In genomic region chr6:4738034-4738629, GRCm38 (mm10) we compare ENCODE assay signal across 13 mouse cellular contexts. TPM values are rescaled to one million over a fixed set of nuclear protein-coding genes. Genes with fewer than 3 reads are reported as not detected.
DNase-seq lines count a peak whose midpoint lies in the region; ATAC-seq lines count a peak whose summit lies in the region.
"Had no signal": no experiment of that assay in that cellular context is flagged by ENCODE, and none has a peak within 500 bp of the region (broad histone marks: within the 10 kb centered on the region; RNA-seq: fewer than 3 reads in every experiment).

No protein-coding gene starts in this region.

- no peak overlapping the region for H3K27ac ChIP-seq in heart, embryonic 14.5 days (replicated peaks in 1 of 2; ENCODE audit: control insufficient read depth in 1 of 2, insufficient read depth in 1 of 2, low read depth in 2 of 2, low read length in 2 of 2)
- no peak overlapping the region for H3K27ac ChIP-seq in forebrain, embryonic 13.5 days
- H3K27ac ChIP-seq in limb, embryonic 11.5 days (replicated peaks; ENCODE audit: low read depth, low read length) = no peak overlapping the region
- no peak overlapping the region for H3K27ac ChIP-seq in neural tube, embryonic 12.5 days
- no peak overlapping the region for H3K27ac ChIP-seq in intestine, embryonic 16.5 days (ENCODE audit: low read length)
- H3K27ac ChIP-seq: macrophage; stomach, embryonic 15.5 days had no signal

- no peak for DNase-seq in heart, postnatal 4 days
- DNase-seq in limb, embryonic 11.5 days (ENCODE audit: low spot score) = peak; percentile 24
- no peak for DNase-seq in kidney, adult 18-20 months
- DNase-seq in gastrocnemius, postnatal 25 days = no peak
- DNase-seq: cerebellum, postnatal 36 days; heart, adult 18-20 months; kidney, adult 8-10 months had no signal

- H3K27me3 ChIP-seq in heart, embryonic 14.5 days (ENCODE audit: control insufficient read depth, insufficient read depth, low read length) = no peaks in the 10 kb centered on the region
- H3K27me3 ChIP-seq in forebrain, embryonic 13.5 days = no peaks in the 10 kb centered on the region
- no peaks in the 10 kb centered on the region for H3K27me3 ChIP-seq in limb, embryonic 11.5 days (ENCODE audit: control insufficient read depth, insufficient read depth, low read length)
- no peaks in the 10 kb centered on the region for H3K27me3 ChIP-seq in neural tube, embryonic 12.5 days (replicated peaks)
- no peaks in the 10 kb centered on the region for H3K27me3 ChIP-seq in intestine, embryonic 16.5 days (replicated peaks; ENCODE audit: control insufficient read depth, insufficient read depth, low read length)
- H3K27me3 ChIP-seq: stomach, embryonic 15.5 days had no signal

- ATAC-seq in heart, embryonic 14.5 days (ENCODE audit: insufficient number of reproducible peaks, insufficient read depth, low FRiP score, low read depth) = no peak
- peak; percentile 50 for ATAC-seq in forebrain, embryonic 13.5 days
- no peak for ATAC-seq in limb, embryonic 11.5 days (ENCODE audit: insufficient number of reproducible peaks, low FRiP score, low TSS enrichment, low read depth)
- ATAC-seq in neural tube, embryonic 12.5 days (ENCODE audit: low FRiP score, low read depth) = peak; percentile 22; the same call in 1 of the 2 replicates
- no peak for ATAC-seq in intestine, embryonic 16.5 days

- H3K9me3 ChIP-seq in heart, embryonic 14.5 days (ENCODE audit: control insufficient read depth, low read length) = no peaks in the 10 kb centered on the region
- H3K9me3 ChIP-seq in forebrain, embryonic 13.5 days (replicated peaks) = no peaks in the 10 kb centered on the region
- H3K9me3 ChIP-seq in limb, embryonic 11.5 days (ENCODE audit: control insufficient read depth, low read length) = no peaks in the 10 kb centered on the region
- no peaks in the 10 kb centered on the region for H3K9me3 ChIP-seq in neural tube, embryonic 12.5 days
- H3K9me3 ChIP-seq in intestine, embryonic 16.5 days (ENCODE audit: control insufficient read depth, low read length) = no peaks in the 10 kb centered on the region
- H3K9me3 ChIP-seq: stomach, embryonic 15.5 days had no signal

- H3K9ac ChIP-seq in heart, embryonic 14.5 days (ENCODE audit: low read length) = no peak overlapping the region
- H3K9ac ChIP-seq in forebrain, embryonic 13.5 days = peak overlapping the region; percentile 46; the same call in 1 of the 2 replicates
- H3K9ac ChIP-seq in limb, embryonic 11.5 days (ENCODE audit: low read length) = no peak overlapping the region
- no peak overlapping the region for H3K9ac ChIP-seq in neural tube, embryonic 12.5 days
- no peak overlapping the region for H3K9ac ChIP-seq in intestine, embryonic 16.5 days (ENCODE audit: low read depth, low read length)
- H3K9ac ChIP-seq: stomach, embryonic 15.5 days had no signal

- H3K4me1 ChIP-seq in heart, embryonic 14.5 days (ENCODE audit: control insufficient read depth in 2 of 2, insufficient read depth in 2 of 2, low read length in 2 of 2) = peaks cover 16 to 32% of the 10 kb centered on the region in 2 experiments
- H3K4me1 ChIP-seq in forebrain, embryonic 13.5 days = peaks cover 69% of the 10 kb centered on the region
- H3K4me1 ChIP-seq in limb, embryonic 11.5 days (ENCODE audit: control insufficient read depth, insufficient read depth, low read length) = peaks cover 22% of the 10 kb centered on the region
- peaks cover 38% of the 10 kb centered on the region for H3K4me1 ChIP-seq in neural tube, embryonic 12.5 days
- peaks cover 6% of the 10 kb centered on the region for H3K4me1 ChIP-seq in intestine, embryonic 16.5 days (ENCODE audit: control insufficient read depth, insufficient read depth, low read length)

- H3K4me3 ChIP-seq in heart, embryonic 14.5 days (ENCODE audit: control insufficient read depth in 1 of 2, insufficient read depth in 1 of 2, low read depth in 1 of 2, low read length in 2 of 2) = no peak overlapping the region
- H3K4me3 ChIP-seq in forebrain, embryonic 13.5 days = no peak overlapping the region
- no peak overlapping the region for H3K4me3 ChIP-seq in limb, embryonic 11.5 days (ENCODE audit: low read depth, low read length)
- H3K4me3 ChIP-seq in neural tube, embryonic 12.5 days = no peak overlapping the region
- no peak overlapping the region for H3K4me3 ChIP-seq in intestine, embryonic 16.5 days (ENCODE audit: low read length)
- H3K4me3 ChIP-seq: stomach, embryonic 15.5 days had no signal

- 36% methylated on average over 11 of the region's 11 CpGs for WGBS in heart, embryonic 14.5 days
- 13% methylated on average over 11 of the region's 11 CpGs for WGBS in forebrain, embryonic 13.5 days
- WGBS in limb, embryonic 11.5 days = 35% methylated on average over 11 of the region's 11 CpGs
- WGBS in neural tube, embryonic 12.5 days = 27% methylated on average over 11 of the region's 11 CpGs
- WGBS in intestine, embryonic 16.5 days = 63% methylated on average over 11 of the region's 11 CpGs

- peak overlapping the region; percentile 31 for H3K4me2 ChIP-seq in heart, embryonic 14.5 days (ENCODE audit: low read length)
- H3K4me2 ChIP-seq in forebrain, embryonic 13.5 days = peak overlapping the region; percentile 39
- H3K4me2 ChIP-seq in limb, embryonic 11.5 days (ENCODE audit: low read depth, severe bottlenecking) = no peak overlapping the region
- H3K4me2 ChIP-seq in neural tube, embryonic 12.5 days (replicated peaks) = peak overlapping the region; percentile 26; the same call in 1 of the 2 replicates
- H3K4me2 ChIP-seq in intestine, embryonic 16.5 days (ENCODE audit: low read depth, low read length) = no peak overlapping the region
- H3K4me2 ChIP-seq: stomach, embryonic 15.5 days had no signal

- H3K36me3 ChIP-seq in heart, embryonic 14.5 days (ENCODE audit: control insufficient read depth, insufficient read depth, low read length) = no peaks in the 10 kb centered on the region
- no peaks in the 10 kb centered on the region for H3K36me3 ChIP-seq in forebrain, embryonic 13.5 days (ENCODE audit: poor library complexity, severe bottlenecking)
- H3K36me3 ChIP-seq in limb, embryonic 11.5 days (ENCODE audit: control insufficient read depth, insufficient read depth, low read length) = no peaks in the 10 kb centered on the region
- H3K36me3 ChIP-seq in neural tube, embryonic 12.5 days = no peaks in the 10 kb centered on the region
- no peaks in the 10 kb centered on the region for H3K36me3 ChIP-seq in intestine, embryonic 16.5 days (ENCODE audit: control insufficient read depth, insufficient read depth, low read length)
- H3K36me3 ChIP-seq: stomach, embryonic 15.5 days had no signal

RNA-seq across cellular contexts. Expression of gene Sgce, which starts 8.9 kb away (rescaled TPM):
- polyA plus RNA-seq in heart, embryonic 14.5 days (2014; fragmentation: Nextera tagmentation; extraction: Ambion mirVana) = 47.5 and 52.7 TPM in 2 replicates
- total RNA-seq in heart, postnatal 4 days (2021) = 10 to 100 TPM; 45.5 to 48.0 TPM
- 51.3 and 56.4 TPM in 2 replicates for polyA plus RNA-seq in forebrain, embryonic 13.5 days (2015; fragmentation: Nextera tagmentation; extraction: Ambion mirVana)
- 49.3 and 53.4 TPM in 2 replicates for polyA plus RNA-seq in limb, embryonic 11.5 days (2014; fragmentation: Nextera tagmentation; extraction: Ambion mirVana)
- polyA plus RNA-seq in neural tube, embryonic 12.5 days (2016; fragmentation: Nextera tagmentation; extraction: Ambion mirVana) = 60.0 and 61.9 TPM in 2 replicates
- 10 to 100 TPM; 10.2 to 12.1 TPM for total RNA-seq in gastrocnemius, postnatal 25 days (2021)
- polyA plus RNA-seq in intestine, embryonic 16.5 days (2015; fragmentation: Nextera tagmentation; extraction: Ambion mirVana) = 38.8 and 40.6 TPM in 2 replicates

RNA-seq across cellular contexts. Expression of gene Peg10, which starts 9.0 kb away (rescaled TPM):
- polyA plus RNA-seq in heart, embryonic 14.5 days (2014; fragmentation: Nextera tagmentation; extraction: Ambion mirVana) = 2.4 and 2.9 TPM in 2 replicates
- 10 to 100 TPM in 1 of 2 experiments, 1 to 10 TPM in 1; 9.1 to 10.3 TPM for total RNA-seq in heart, postnatal 4 days (2021)
- polyA plus RNA-seq in forebrain, embryonic 13.5 days (2015; fragmentation: Nextera tagmentation; extraction: Ambion mirVana) = 7.4 and 8.3 TPM in 2 replicates
- polyA plus RNA-seq in limb, embryonic 11.5 days (2014; fragmentation: Nextera tagmentation; extraction: Ambion mirVana) = 38.9 and 40.0 TPM in 2 replicates
- 6.0 TPM in 2 replicates for polyA plus RNA-seq in neural tube, embryonic 12.5 days (2016; fragmentation: Nextera tagmentation; extraction: Ambion mirVana)
- total RNA-seq in gastrocnemius, postnatal 25 days (2021) = 1 to 10 TPM; 2.2 to 3.1 TPM
- 1.6 and 1.7 TPM in 2 replicates for polyA plus RNA-seq in intestine, embryonic 16.5 days (2015; fragmentation: Nextera tagmentation; extraction: Ambion mirVana)

Comparison
In these comparisons a context has a peak if more than half of its experiments do, and no peak if none do; other contexts are left out.
1. ATAC-seq: peak in forebrain, embryonic 13.5 days (single experiment) and neural tube, embryonic 12.5 days (single experiment); none in heart, embryonic 14.5 days (single experiment), limb, embryonic 11.5 days (single experiment) and intestine, embryonic 16.5 days (single experiment).
2. H3K4me2 ChIP-seq: peak in heart, embryonic 14.5 days (single experiment), forebrain, embryonic 13.5 days (single experiment) and neural tube, embryonic 12.5 days (single experiment); none in limb, embryonic 11.5 days (single experiment) and intestine, embryonic 16.5 days (single experiment).